Mouse (Mus musculus) ES-E14 (cell line): ENCODE data around the gene Kcnab1. TPM values are rescaled to one million over a fixed set of nuclear protein-coding genes. Genes with fewer than 3 reads are reported as not detected.

Experiments used
- DNase-seq: peaks from one replicate; pipeline ENCODE4 v3.0.0-alpha.2; 2013; ENCODE audit warnings: low read depth, low spot score
- H3K27ac ChIP-seq: 2 replicates; pipeline ENCODE4 v1.5.1; 2012; ENCODE audit warnings: low read depth, mild to moderate bottlenecking, low read length, moderate library complexity, mixed read lengths; ENCODE audit not compliant: poor library complexity, insufficient read depth, severe bottlenecking
- H3K36me3 ChIP-seq: 2 replicates; pipeline ENCODE4 v1.6.1; 2012; ENCODE audit warnings: mild to moderate bottlenecking, low read length, moderate library complexity, mixed read lengths; ENCODE audit not compliant: control insufficient read depth, poor library complexity, insufficient read depth, severe bottlenecking
- H3K4me1 ChIP-seq, 2 experiments: fragments of 150-350 bp in 1 of 2; sonication (generic) in 1 of 2; 2 replicates each; pipeline ENCODE4 v1.6.1; 2012; ENCODE audit warnings: low read length in 2 of 2, mild to moderate bottlenecking in 1 of 2, mixed read lengths in 1 of 2; ENCODE audit not compliant: control insufficient read depth in 2 of 2, insufficient read depth in 2 of 2, poor library complexity in 1 of 2
- H3K4me3 ChIP-seq, 2 experiments: fragments of 150-350 bp in 1 of 2; sonication (generic) in 1 of 2; 2 replicates each; pipeline ENCODE4 v1.5.1; 2012; ENCODE audit warnings: low read length in 2 of 2, low read depth in 1 of 2, mild to moderate bottlenecking in 1 of 2, mixed read lengths in 1 of 2; ENCODE audit not compliant: insufficient read depth in 1 of 2, poor library complexity in 1 of 2, severe bottlenecking in 1 of 2
- H3K9ac ChIP-seq: 2 replicates; pipeline ENCODE4 v1.6.1; 2012; ENCODE audit warnings: low read depth, mild to moderate bottlenecking, low read length, mixed read lengths; ENCODE audit not compliant: poor library complexity, insufficient read depth, severe bottlenecking
- H3K9me3 ChIP-seq: fragments of 150-350 bp; sonication (generic); 2 replicates; pipeline ENCODE4 v1.6.1; 2012; ENCODE audit warnings: low read depth, mild to moderate bottlenecking, low read length; ENCODE audit not compliant: control insufficient read depth, insufficient read depth
- CHD2 ChIP-seq: IDR thresholded peaks from 2 replicates; pipeline ENCODE4 v1.6.1; 2014; ENCODE audit warnings: mild to moderate bottlenecking, low read depth, low read length, inconsistent platforms
- HCFC1 ChIP-seq: IDR thresholded peaks from 2 replicates; pipeline ENCODE4 v1.6.1; 2012; ENCODE audit warnings: low read length, inconsistent platforms, borderline replicate concordance; ENCODE audit not compliant: insufficient read depth
- MAFK ChIP-seq: IDR thresholded peaks from 2 replicates; pipeline ENCODE4 v1.6.1; 2014; ENCODE audit warnings: mild to moderate bottlenecking, low read depth, low read length, inconsistent platforms; ENCODE audit not compliant: insufficient read depth
- ZC3H11A ChIP-seq: IDR thresholded peaks from 2 replicates; pipeline ENCODE4 v1.6.1; 2012; ENCODE audit warnings: low read depth, mild to moderate bottlenecking, inconsistent platforms, low read length, borderline replicate concordance
- ZNF384 ChIP-seq: IDR thresholded peaks from 2 replicates; pipeline ENCODE4 v1.6.1; 2012; ENCODE audit warnings: low read depth, low read length, inconsistent platforms
- in situ Hi-C, 2 experiments: fragments of 600-800 bp; cut with MboI; formaldehyde crosslinking; loops; one replicate each; pipeline ENCODE4 v1.15.1; 2025; ENCODE audit warnings: low sequenced_read_pairs in 2 of 2, inconsistent platforms in 1 of 2; ENCODE audit not compliant: unreplicated experiment in 2 of 2
- total RNA-seq: library from RNA; depleted of rRNA; stranded (reverse); fragments of 300-350 nt; gene quantifications from 2 replicates; pipeline ENCODE4 v1.2.3, GENCODE M21; 2012

Kcnab1 gene
- total RNA-seq, 1 experiment: 0.45 TPM

DNA sequence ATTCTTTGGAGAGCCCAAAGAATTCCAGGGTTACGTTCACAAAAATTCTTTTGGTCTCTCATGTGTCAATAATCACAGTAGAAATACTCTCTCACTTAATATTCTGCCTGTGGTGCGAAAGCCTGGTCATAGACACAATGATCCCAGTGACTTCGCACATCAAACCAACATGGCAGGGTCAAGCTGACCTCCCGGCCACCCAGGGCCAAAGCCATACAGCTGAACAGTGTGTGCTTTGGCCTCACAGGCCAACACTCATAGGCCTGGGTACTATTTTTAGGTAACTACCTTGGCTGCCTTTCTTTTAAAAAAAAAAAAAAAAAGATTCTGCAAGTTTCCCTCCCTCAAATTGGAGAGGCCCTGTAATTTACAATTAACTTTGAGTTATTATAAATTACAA, 271.9 kb downstream of the Kcnab1 start:
- no peak overlapping the region for H3K9ac ChIP-seq
- no peak for DNase-seq
- TF ChIP-seq CHD2 (no peak), MAFK (no peak), ZC3H11A (no peak), HCFC1 (no peak), ZNF384 (no peak)
- no peaks in the 10 kb centered on the region for H3K9me3 ChIP-seq
- H3K27ac ChIP-seq: no peak overlapping the region
- H3K36me3 ChIP-seq: peaks cover 14% of the 10 kb centered on the region
- H3K4me3 ChIP-seq: no peak overlapping the region
- in situ Hi-C loops: no loop called here
- H3K4me1 ChIP-seq: no peaks in the 10 kb centered on the region

DNA sequence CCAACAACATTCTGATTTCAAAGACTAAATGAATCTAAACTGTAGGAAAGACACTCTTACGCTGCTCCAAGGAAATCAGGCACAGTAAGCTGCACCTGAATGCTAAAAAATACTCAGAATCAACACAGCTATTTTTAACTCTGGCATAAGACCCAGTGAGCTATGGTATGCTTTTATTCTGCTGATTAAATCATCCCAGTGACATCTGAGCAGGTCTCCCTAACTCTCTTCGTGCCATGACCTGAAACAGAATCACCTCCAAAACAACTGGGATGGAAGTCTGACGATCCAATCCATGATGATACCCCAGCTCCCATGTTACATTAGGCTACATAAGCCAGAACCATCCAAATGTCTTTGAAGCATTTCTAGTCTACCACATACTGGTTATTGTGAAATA, 275.2 kb downstream of the Kcnab1 start:
- in situ Hi-C loops: no loop called here
- Histone ChIP-seq H3K36me3 (peaks cover 22% of the 10 kb centered on the region), H3K27ac (no peak overlapping the region)

DNA sequence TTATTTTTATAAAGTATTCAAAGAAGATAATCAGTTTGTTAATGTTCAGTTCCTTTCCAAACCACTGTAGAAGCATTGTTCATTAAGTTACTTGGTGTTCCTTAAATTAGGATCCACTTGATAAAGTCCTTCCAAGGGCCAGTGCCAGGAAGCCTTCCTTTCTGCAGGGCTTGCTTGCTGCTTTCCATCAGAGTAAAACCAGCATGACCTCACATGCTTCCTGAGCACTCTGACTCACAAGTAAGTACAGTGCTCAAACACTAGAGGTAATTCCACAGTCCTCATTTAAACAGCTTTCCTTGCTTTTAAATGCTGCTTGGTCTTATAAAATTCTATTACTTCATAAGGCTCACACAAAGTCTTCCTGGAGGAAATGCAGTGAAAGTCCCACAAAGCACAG, 276.6 kb downstream of the Kcnab1 start:
- Histone ChIP-seq H3K9ac (no peak overlapping the region), H3K27ac (no peak overlapping the region), H3K36me3 (peaks cover 29% of the 10 kb centered on the region), H3K4me3 (no peak overlapping the region), H3K4me1 (no peaks in the 10 kb centered on the region), H3K9me3 (no peaks in the 10 kb centered on the region)
- TF ChIP-seq ZNF384 (no peak), ZC3H11A (no peak), CHD2 (no peak), MAFK (no peak), HCFC1 (no peak)
- DNase-seq: no peak
- in situ Hi-C loops: no loop called here

More for the DNA sequence above, 275.2 kb downstream of the Kcnab1 start:
- Histone ChIP-seq H3K9ac (no peak overlapping the region), H3K9me3 (no peaks in the 10 kb centered on the region), H3K4me3 (no peak overlapping the region), H3K4me1 (no peaks in the 10 kb centered on the region)
- no peak for DNase-seq
- TF ChIP-seq MAFK: no peak

DNA sequence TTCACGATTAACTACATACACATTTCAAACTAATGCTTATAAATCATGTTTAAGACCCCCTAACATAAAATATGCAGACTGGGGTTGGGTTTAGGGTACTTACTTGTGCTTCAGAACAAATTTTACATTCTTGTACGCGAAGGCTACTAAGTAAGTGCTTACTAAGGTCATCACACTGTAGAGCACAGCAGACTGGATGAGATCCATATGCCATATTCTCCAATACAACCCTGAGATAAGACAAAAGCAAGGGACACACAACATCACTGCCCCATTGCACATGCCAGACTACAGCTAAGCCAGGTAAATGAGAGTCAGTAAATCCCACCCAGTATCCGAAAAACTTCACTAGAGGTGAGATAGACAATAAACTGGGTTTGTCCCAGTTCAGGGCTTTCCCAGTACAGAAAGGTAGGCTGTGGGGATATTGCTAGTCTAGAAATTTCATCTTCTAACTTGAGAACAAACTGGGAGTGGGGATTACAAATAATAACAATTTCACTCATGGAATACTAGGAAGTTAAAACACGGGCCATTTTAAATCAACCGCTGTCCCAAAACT, 282.1 kb downstream of the Kcnab1 start:
- H3K4me3 ChIP-seq: peak overlapping the region; percentile 94 to 99
- TF ChIP-seq ZNF384 (no peak), MAFK (no peak), CHD2 (no peak), ZC3H11A (no peak), HCFC1 (no peak)
- H3K9me3 ChIP-seq: no peaks in the 10 kb centered on the region
- no peak overlapping the region for H3K27ac ChIP-seq
- no peak for DNase-seq
- H3K9ac ChIP-seq: peak overlapping the region; percentile 96
- H3K4me1 ChIP-seq: peaks cover 2 to 7% of the 10 kb centered on the region in 2 experiments; a peak in 1 of 4 replicates
- in situ Hi-C loops: no loop called here
- peaks cover 18% of the 10 kb centered on the region for H3K36me3 ChIP-seq

DNA sequence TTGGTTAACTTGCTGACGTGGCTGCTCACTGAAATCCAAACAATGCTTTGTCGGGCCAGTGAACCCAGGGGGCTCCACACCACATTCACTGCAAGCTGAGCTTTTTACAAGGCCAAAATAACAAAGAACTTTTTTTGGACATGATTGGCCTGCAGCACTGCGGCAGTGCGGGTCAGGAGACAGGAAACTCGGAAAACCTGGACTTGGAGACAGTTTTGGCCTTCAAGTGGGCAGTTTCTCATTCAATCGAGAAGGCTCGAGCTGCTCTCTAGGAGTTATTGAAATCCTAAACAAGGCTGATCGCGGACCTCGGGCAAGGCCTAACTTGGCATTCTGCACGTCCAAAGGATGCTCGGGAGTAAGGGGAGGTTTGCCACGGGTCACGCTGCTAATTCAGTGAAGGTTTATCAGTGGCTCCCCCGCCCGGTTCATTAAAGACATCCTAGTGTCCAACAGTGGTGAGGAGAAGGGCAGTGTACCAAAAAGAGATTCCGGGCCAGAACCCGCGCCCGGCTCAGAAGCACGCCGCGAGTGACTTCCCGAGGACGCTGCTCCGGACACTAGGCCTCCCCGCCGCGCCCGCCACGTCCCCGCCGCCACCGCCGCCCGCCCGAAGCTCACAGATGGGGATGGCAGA, 282.7 kb downstream of the Kcnab1 start:
- no peaks in the 10 kb centered on the region for H3K9me3 ChIP-seq
- in situ Hi-C loops: no loop called here
- no peak for TF ChIP-seq ZNF384
- TF ChIP-seq MAFK: 0 out of 2 replicates have a peak, but pooled peaks have one; percentile 25
- peak overlapping the region; percentile 94 to 99 for H3K4me3 ChIP-seq
- peaks cover 2 to 7% of the 10 kb centered on the region in 2 experiments; a peak in 1 of 4 replicates for H3K4me1 ChIP-seq
- H3K36me3 ChIP-seq: peaks cover 15% of the 10 kb centered on the region
- peak overlapping the region; percentile 96 for H3K9ac ChIP-seq
- H3K27ac ChIP-seq: peak overlapping the region; percentile 66
- DNase-seq: no peak
